Comparison of ENCODE assay signal across 18 mouse cellular contexts in the genomic region with DNA sequence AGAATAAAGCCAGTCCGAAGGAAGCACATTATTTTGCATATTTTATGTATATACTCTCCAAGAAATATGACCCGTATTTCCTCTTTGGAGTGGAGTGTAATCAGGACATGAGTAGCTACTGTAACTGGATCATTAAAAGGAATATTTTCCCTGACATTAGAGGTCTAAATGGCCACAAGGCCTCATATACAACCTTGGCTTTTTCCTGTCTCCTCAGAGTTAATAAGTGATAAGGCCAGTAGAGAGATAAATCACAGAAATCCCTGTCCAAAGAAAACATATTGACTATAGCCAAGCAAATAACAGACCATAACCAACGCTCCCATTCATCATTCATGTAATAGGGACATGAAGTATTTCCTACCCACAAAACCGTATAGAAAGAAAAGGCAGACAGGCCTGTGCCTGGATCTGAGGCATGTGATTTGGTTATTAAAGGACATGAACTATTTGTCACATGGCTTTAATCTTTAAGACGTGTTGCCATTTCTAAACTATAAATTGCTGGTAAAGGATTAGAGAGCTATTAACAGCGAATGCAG.
"Had no signal": no experiment of that assay in that cellular context is flagged by ENCODE, and none has a peak within 500 bp of the region (broad histone marks: within the 10 kb centered on the region; RNA-seq: fewer than 3 reads in every experiment).

No protein-coding gene starts in this region.

- H3K9me3 ChIP-seq: limb, embryonic 12.5 days; limb, embryonic 15.5 days; midbrain, embryonic 10.5 days; midbrain, embryonic 13.5 days had no signal

- H3K9ac ChIP-seq: limb, embryonic 12.5 days; limb, embryonic 15.5 days; liver, embryonic 14.5 days; liver, postnatal 0 days; lung, embryonic 14.5 days; midbrain, embryonic 13.5 days had no signal

- H3K4me1 ChIP-seq: midbrain, embryonic 10.5 days; midbrain, embryonic 13.5 days had no signal

- H3K4me2 ChIP-seq: limb, embryonic 12.5 days; limb, embryonic 15.5 days; liver, embryonic 11.5 days; lung, embryonic 14.5 days; midbrain, embryonic 13.5 days had no signal

- DNase-seq: kidney, adult 8-10 months; kidney, postnatal 36 days; left cerebral cortex, postnatal 4 days; liver, postnatal 0 days; lung, embryonic 14.5 days; thymus, adult 18-20 months; thymus, postnatal 36 days had no signal

- H3K4me3 ChIP-seq: limb, embryonic 12.5 days; limb, embryonic 15.5 days; midbrain, embryonic 10.5 days; midbrain, embryonic 13.5 days; myocyte had no signal

- H3K36me3 ChIP-seq: midbrain, embryonic 10.5 days; midbrain, embryonic 13.5 days had no signal

- H3K27me3 ChIP-seq: limb, embryonic 12.5 days; limb, embryonic 15.5 days; midbrain, embryonic 13.5 days had no signal

- H3K27ac ChIP-seq: limb, embryonic 12.5 days; limb, embryonic 15.5 days; liver, embryonic 14.5 days; macrophage; midbrain, embryonic 10.5 days; midbrain, embryonic 13.5 days had no signal

- ATAC-seq: intestine, postnatal 0 days; liver, postnatal 0 days; lung, postnatal 0 days; midbrain, embryonic 13.5 days; midbrain, embryonic 16.5 days had no signal
